Mouse (Mus musculus): Measurements from ENCODE around the gene Ubqln1.

DNA sequence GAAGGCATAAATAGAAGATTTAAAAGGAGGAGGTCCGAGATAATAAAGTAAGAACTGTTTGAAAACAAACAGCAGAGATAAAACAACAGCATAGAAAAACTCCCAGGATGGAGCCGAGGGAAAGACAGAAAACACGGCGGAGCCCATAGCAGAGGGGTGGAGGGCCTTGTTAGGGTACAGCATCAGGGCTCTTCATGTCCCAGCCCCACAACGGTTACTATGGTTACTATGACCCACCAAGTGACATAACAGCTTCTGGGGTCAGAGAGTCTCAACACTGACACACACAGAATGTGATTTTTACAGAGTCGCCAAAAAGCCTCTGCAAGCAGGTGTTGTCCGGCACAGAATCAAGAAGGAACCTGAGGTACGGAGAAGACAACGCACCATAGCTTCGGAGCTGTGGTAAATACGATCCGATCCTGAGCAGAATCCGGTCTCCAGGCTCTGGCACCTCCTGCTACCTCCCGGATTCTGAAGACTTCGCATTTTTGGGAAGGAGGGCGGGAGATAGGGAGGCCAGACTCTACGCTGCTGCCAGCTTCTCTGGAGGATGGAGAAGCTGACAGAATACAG is 67.1 kb downstream of the Ubqln1 start:
- TF ChIP-seq CTCF (IDR thresholded peaks at IDR 0.05; ENCODE audit: low read depth) (no peak), EP300 (IDR thresholded peaks at IDR 0.05; ENCODE audit: low read depth) (no peak)
